Mouse (Mus musculus) midbrain, postnatal 0 days (tissue): Measurements from ENCODE around the gene Fancf. TPM values are rescaled to one million over a fixed set of nuclear protein-coding genes. Genes with fewer than 3 reads are reported as not detected.

Source experiments
- ATAC-seq: fragments of 200-750 bp; cut with Nextera tagmentation; 2 replicates; pipeline ENCODE4 v1.8.0; 2017; ENCODE audit warnings: moderate number of reproducible peaks, mild to moderate bottlenecking, moderate TSS enrichment, moderate library complexity; ENCODE audit not compliant: low FRiP score
- DNase-seq: peaks from one replicate; pipeline ENCODE4 v3.0.0-alpha.2; 2015; ENCODE audit warnings: low spot score
- H3K27ac ChIP-seq: fragments of 300-500 bp; sonication (generic); 2 replicates; pipeline ENCODE4 v1.5.1; 2014; ENCODE audit warnings: low read depth, mild to moderate bottlenecking, low read length, mixed read lengths
- H3K27me3 ChIP-seq: fragments of 300-500 bp; sonication (generic); 2 replicates; pipeline ENCODE4 v1.6.1; 2014; ENCODE audit warnings: low read length, control low read depth, mixed read lengths; ENCODE audit not compliant: insufficient read depth
- H3K36me3 ChIP-seq: fragments of 300-500 bp; sonication (generic); 2 replicates; pipeline ENCODE4 v1.6.1; 2014; ENCODE audit warnings: low read length, control low read depth, mixed read lengths; ENCODE audit not compliant: insufficient read depth
- H3K4me1 ChIP-seq: fragments of 300-500 bp; sonication (generic); 2 replicates; pipeline ENCODE4 v1.6.1; 2014; ENCODE audit warnings: mild to moderate bottlenecking, control low read depth, antibody characterized with exemption, low read length, mixed read lengths; ENCODE audit not compliant: insufficient read depth
- H3K4me2 ChIP-seq: fragments of 300-500 bp; sonication (generic); 2 replicates; pipeline ENCODE4 v1.6.1; 2014; ENCODE audit warnings: low read depth, mild to moderate bottlenecking, low read length, mixed read lengths; ENCODE audit not compliant: poor library complexity, severe bottlenecking
- H3K4me3 ChIP-seq: fragments of 300-500 bp; sonication (generic); 2 replicates; pipeline ENCODE4 v1.5.1; 2014; ENCODE audit warnings: low read depth, mild to moderate bottlenecking, low read length, moderate library complexity
- H3K9ac ChIP-seq: fragments of 300-500 bp; sonication (generic); replicated peaks from 2 replicates; pipeline ENCODE4 v1.6.1; 2014; ENCODE audit warnings: mild to moderate bottlenecking, low read length, moderate library complexity, mixed read lengths; ENCODE audit not compliant: poor library complexity, severe bottlenecking
- H3K9me3 ChIP-seq: fragments of 300-500 bp; sonication (generic); 2 replicates; pipeline ENCODE4 v1.6.1; 2016; ENCODE audit warnings: low read length, control low read depth
- CTCF ChIP-seq: IDR thresholded peaks from 2 replicates; pipeline ENCODE4 v1.5.1; 2016; ENCODE audit warnings: antibody characterized with exemption, mild to moderate bottlenecking
- WGBS: fragments of 180-500 bp; shearing (Covaris S2); extraction: QIAGEN DNeasy Blood & Tissue Kit; methylation state at CpG from one replicate; pipeline ENCODE4 v1.1.7; 2014; 5-methylcytosine and 5-hydroxymethylcytosine counted together
- polyA plus RNA-seq: library from polyadenylated mRNA; unstranded; fragments of >200 nt; fragmentation: Nextera tagmentation; extraction: Ambion mirVana; gene quantifications from 2 replicates; pipeline ENCODE4 v1.2.1, GENCODE M21; 2015
- total RNA-seq: library from RNA; depleted of rRNA; stranded (reverse); fragments of >200 nt; gene quantifications from 2 replicates; pipeline ENCODE4 v1.2.3, GENCODE M21; 2014

The Fancf gene
- total and polyA plus RNA-seq, 2 experiments from 2014 or later, result 7.0 to 10.6 TPM

GRCm38 (mm10) chr7:51889601-51890000, 27.5 kb upstream of the Fancf start:
- Histone ChIP-seq H3K36me3 (no peaks in the 10 kb centered on the region), H3K27me3 (no peaks in the 10 kb centered on the region), H3K27ac (no peak overlapping the region), H3K4me3 (no peak overlapping the region), H3K4me1 (no peaks in the 10 kb centered on the region), H3K4me2 (no peak overlapping the region), H3K9me3 (no peaks in the 10 kb centered on the region), H3K9ac (no peak overlapping the region)
- DNase-seq, result no peak
- 93% methylated on average over 7 of the region's 7 CpGs for WGBS
- TF ChIP-seq CTCF, result no peak
- ATAC-seq, result no peak

GRCm38 (mm10) chr7:51887678-51888567, 25.9 kb upstream of the Fancf start:
- no peak overlapping the region for H3K4me2 ChIP-seq
- no peaks in the 10 kb centered on the region for H3K27me3 ChIP-seq
- TF ChIP-seq CTCF, result no peak
- H3K27ac ChIP-seq, result no peak overlapping the region
- no peak for DNase-seq
- no peak overlapping the region for H3K4me3 ChIP-seq
- no peaks in the 10 kb centered on the region for H3K4me1 ChIP-seq
- no peaks in the 10 kb centered on the region for H3K9me3 ChIP-seq
- no peak for ATAC-seq
- H3K9ac ChIP-seq, result no peak overlapping the region
- H3K36me3 ChIP-seq, result no peaks in the 10 kb centered on the region
- WGBS, result 90% methylated on average over 11 of the region's 11 CpGs

GRCm38 (mm10) chr7:51885345-51885744, 23.3 kb upstream of the Fancf start:
- 56% methylated on average over 3 of the region's 3 CpGs for WGBS
- no peak overlapping the region for H3K9ac ChIP-seq
- no peak overlapping the region for H3K4me2 ChIP-seq
- no peak for TF ChIP-seq CTCF
- no peak overlapping the region for H3K27ac ChIP-seq
- 0 out of 2 replicates have a peak, but pooled peaks cover under 1% of the 10 kb centered on the region for H3K4me1 ChIP-seq
- no peaks in the 10 kb centered on the region for H3K36me3 ChIP-seq
- H3K27me3 ChIP-seq, result no peaks in the 10 kb centered on the region
- no peak overlapping the region for H3K4me3 ChIP-seq
- no peak for ATAC-seq
- DNase-seq, result no peak
- no peaks in the 10 kb centered on the region for H3K9me3 ChIP-seq

GRCm38 (mm10) chr7:51880121-51880520, 18.1 kb upstream of the Fancf start:
- 86% methylated on average over 4 of the region's 4 CpGs for WGBS
- DNase-seq (no peak), ATAC-seq (no peak)
- Histone ChIP-seq H3K9ac (no peak overlapping the region), H3K27ac (no peak overlapping the region), H3K4me2 (peak overlapping the region; percentile 77; the same call in 1 of the 2 replicates), H3K9me3 (no peaks in the 10 kb centered on the region), H3K4me3 (no peak overlapping the region), H3K4me1 (peaks cover 5% of the 10 kb centered on the region; the same call in 1 of the 2 replicates), H3K36me3 (no peaks in the 10 kb centered on the region), H3K27me3 (no peaks in the 10 kb centered on the region)
- no peak for TF ChIP-seq CTCF

GRCm38 (mm10) chr7:51879136-51879723, 17.2 kb upstream of the Fancf start:
- peak overlapping the region; percentile 76 for H3K9ac ChIP-seq
- DNase-seq (peak; percentile 80), ATAC-seq (peak; percentile 93)
- peak overlapping the region; percentile 74 for H3K27ac ChIP-seq
- under 1% methylated on average over 17 of the region's 17 CpGs for WGBS
- H3K9me3 ChIP-seq, result no peaks in the 10 kb centered on the region
- no peaks in the 10 kb centered on the region for H3K36me3 ChIP-seq
- H3K4me2 ChIP-seq, result peak overlapping the region; percentile 77
- H3K27me3 ChIP-seq, result no peaks in the 10 kb centered on the region
- peak; percentile 1; the same call in 1 of the 2 replicates for TF ChIP-seq CTCF
- H3K4me3 ChIP-seq, result peak overlapping the region; percentile 48
- H3K4me1 ChIP-seq, result peaks cover 5% of the 10 kb centered on the region; the same call in 1 of the 2 replicates

GRCm38 (mm10) chr7:51878730-51879129, 16.7 kb upstream of the Fancf start:
- no peaks in the 10 kb centered on the region for H3K9me3 ChIP-seq
- no peak for DNase-seq
- peak overlapping the region; percentile 48 for H3K4me3 ChIP-seq
- no peaks in the 10 kb centered on the region for H3K36me3 ChIP-seq
- H3K4me1 ChIP-seq, result peaks cover 5% of the 10 kb centered on the region; the same call in 1 of the 2 replicates
- TF ChIP-seq CTCF, result no peak
- peak overlapping the region; percentile 76 for H3K9ac ChIP-seq
- H3K4me2 ChIP-seq, result peak overlapping the region; percentile 77
- WGBS, result under 1% methylated on average over 8 of the region's 8 CpGs
- no peaks in the 10 kb centered on the region for H3K27me3 ChIP-seq
- peak overlapping the region; percentile 74 for H3K27ac ChIP-seq
- 0 out of 2 replicates have a peak, but pooled peaks have one; percentile 9 for ATAC-seq
